Mouse (Mus musculus): Measurements from ENCODE around the gene Faap100.

Gene Faap100

DNA sequence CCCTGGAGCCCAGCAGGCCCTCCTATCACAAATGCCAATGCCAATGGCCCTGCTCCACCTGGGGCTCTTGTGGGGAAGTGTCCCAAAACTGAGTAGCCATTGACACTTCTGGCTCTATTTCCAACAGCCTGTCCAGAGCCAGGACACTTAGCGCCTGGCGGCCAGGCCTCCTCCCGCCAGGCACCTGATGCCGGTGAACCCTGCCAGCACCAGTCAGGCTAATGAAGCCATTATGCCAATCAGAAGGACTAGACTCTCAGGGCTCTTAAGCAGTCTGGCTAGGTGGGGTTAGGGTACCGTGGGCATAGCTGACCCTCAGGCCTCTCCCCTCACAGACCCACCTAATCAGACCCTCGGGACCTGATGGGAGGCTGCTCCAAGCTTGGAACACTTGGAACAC is 19.2 kb downstream of the Faap100 start:
- no peak for TF ChIP-seq GATA4 (IDR thresholded peaks at IDR 0.05; ENCODE audit: insufficient replicate concordance, low read length)

DNA sequence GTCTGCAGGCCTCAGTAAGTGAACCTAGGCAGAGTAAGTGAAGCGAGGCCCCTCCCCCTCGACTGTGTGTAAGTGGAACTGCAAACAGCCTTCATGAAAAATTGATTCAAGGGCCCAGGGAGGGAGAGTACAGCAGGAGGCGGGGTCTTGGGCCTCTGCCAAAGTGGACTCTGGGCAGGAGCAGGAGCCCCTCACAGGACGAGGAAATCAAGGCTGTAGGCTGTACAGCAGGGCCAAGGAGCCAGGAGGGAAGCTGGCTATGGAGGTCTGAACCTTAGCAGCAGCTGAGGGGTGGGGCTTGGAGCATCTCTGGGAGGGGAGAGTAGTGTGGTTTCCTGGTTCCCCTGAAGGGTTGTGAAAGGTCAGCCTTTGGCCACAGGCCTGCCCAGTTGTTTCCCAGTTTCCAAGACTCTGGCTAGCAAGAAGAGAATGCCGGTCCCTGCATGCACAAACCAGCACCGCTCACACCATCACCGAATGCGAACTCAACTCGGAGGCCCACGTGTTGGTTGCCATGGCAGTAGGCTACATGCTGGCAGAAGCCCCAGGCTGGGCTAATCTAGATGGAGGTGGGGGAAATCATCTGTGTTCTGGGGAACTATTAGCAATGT is 20.7 kb downstream of the Faap100 start:
- no peak for TF ChIP-seq GATA4 (IDR thresholded peaks at IDR 0.05; ENCODE audit: insufficient replicate concordance, low read length)

DNA sequence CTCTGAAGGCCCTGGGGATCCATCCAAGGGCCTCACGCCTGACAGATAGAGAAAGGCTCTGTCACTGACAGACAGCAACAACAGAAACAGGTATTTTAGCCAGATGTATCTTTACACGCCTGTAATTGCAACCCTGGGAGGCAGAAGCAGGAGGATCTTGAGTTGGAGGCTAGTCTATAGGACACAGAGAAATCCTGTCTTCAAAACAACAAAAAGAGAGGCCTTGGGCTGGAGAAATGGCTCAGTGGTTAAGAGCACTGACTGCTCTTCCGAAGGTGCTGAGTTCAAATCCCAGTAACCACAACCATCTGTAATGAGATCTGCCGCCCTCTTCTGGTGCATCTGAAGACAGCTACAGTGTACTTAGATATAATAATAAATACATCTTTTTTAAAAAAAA is 21.7 kb downstream of the Faap100 start:
- no peak for TF ChIP-seq GATA4 (IDR thresholded peaks at IDR 0.05; ENCODE audit: insufficient replicate concordance, low read length)

DNA sequence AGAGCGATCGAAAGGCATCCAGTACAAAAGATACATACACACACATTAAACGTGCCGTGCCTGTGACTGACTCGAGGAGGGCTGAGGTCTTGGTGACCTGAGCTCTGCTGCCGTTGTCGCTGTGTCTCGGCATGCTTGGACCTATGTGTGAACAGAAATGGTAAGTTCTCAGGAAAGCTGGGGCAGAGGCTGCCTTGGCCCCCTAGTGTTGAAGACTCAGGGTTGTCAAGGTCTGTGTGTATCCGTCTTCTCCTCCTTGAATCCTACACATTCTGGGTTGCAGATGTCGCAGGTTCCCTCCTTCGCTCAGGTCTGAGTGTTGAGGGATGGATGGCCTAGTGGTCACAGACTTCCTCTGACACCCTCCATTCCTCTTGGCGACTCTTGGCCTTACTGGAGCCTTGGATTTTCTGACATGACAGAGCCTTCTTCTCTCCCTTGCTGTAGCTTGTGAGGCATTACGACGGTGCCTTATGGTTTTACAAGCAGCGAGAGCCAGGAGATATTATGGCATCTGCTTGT is 22.2 kb downstream of the Faap100 start:
- TF ChIP-seq GATA4 (IDR thresholded peaks at IDR 0.05; ENCODE audit: insufficient replicate concordance, low read length): no peak

DNA sequence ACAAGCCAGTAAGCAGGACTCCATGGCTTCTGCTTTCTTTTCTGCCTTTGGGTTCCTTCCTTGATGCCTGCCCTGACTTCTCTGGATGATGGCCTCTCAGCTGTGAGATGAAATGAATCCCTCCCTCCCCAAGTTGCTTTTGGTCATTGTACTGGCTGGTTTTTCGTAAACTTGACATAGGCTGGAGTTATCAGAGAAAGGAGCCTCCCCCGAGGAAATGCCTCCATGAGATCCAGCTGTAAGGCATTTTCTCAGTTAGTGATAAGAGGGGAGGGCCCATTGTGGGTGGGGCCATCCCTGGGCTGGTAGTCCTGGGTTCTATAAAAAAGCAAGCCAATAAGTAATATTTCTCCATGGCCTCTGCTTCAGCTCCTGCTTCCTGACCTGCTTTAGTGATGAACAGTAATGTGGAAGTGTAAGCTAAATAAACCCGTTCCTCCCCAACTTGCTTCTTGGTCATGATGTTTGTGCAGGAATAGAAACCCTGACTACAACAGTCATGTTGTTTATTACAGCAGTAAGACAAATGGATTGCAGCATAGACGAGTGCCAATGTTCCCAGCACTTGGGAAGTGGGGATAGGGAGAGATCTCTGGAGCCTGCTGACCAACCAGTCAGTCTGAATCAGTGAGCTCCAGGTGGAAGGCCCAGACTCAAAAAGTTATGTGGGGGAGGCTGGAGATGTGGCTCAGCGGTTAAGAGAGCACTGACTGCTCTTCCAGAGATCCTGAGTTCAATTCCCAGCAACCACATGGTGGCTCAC is 23.1 kb downstream of the Faap100 start:
- no peak for TF ChIP-seq GATA4 (IDR thresholded peaks at IDR 0.05; ENCODE audit: insufficient replicate concordance, low read length)

DNA sequence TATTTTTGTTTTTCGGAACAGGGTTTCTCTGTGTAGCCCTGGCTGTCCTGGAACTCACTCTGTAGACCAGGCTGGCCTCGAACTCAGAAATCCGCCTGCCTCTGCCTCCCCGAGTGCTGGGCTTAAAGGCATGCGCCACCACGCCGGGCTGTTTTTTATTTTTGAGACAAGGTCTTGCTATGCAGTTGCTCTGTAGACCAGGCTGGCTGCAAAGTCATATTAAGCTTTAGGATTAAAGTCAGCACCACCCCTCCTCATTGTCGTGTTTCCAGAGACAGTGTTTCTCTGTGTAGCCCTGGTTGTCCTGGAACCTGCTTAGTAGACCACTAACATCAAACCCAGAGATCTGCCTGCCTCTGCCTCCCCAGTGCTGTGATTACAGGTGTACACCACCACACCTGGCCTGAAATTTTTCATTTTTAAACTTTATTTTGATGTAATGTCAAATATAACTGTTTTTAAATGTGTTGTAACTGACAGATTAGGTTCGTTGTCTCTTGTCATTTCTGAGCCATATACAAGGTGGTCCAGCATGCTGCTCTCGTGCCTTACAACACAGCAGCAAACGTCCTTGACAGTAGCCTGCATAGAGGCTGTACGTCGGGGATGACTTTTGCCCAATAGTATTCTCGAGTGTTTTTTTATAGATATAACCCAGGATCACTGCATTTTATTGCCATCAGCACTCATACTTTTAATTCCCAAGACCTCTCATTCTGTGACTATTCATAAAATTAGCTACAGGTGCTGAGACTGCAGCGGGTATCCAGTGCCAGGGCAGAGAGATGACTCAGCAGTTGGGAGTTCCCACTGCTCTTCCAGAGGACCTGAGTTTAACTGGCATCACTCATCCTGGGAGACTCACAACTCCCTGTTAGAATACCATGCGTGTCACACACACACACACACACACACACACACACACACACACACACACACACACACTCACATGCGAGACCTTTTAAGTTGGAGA is 24.0 kb downstream of the Faap100 start:
- TF ChIP-seq GATA4 (IDR thresholded peaks at IDR 0.05; ENCODE audit: insufficient replicate concordance, low read length): no peak

DNA sequence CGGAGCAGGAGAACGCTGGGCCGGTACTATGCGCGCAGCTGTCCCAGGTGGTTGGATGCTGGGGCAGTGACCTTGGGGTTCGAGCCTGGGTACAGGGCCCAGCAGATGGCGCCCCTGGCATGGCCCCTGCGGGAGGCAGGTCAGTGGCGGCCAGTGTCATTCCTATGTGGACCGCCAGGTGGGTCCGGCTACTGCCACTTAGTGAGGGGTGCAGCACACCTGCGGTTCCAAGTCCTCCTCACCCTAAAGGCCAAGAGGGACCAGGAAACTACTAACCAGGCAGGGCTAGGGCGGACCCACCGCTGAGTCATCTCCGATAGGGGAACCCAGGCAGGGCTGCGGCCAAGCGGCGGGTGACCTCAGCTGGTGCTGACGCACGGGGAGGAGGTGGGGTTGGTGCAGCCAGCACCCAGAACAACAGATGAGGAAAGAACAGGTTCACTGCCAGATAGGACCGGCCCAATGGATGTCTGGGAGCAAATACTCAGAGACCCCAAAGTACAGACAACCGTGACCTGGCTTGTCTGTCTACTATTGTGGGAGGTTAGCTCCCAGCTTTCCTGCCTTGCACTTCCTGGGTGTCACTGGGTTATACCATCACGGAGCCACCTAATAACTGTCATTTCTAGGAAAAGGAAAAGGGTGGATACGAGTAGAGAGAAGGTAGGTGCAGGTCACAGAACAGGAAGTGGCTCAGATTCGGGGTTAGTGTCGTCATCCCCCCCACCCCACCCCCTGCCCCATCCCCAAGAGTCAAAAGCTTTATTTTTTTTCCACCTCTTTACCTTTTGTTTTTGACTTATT is 24.9 kb downstream of the Faap100 start:
- TF ChIP-seq GATA4 (IDR thresholded peaks at IDR 0.05; ENCODE audit: insufficient replicate concordance, low read length): peak; percentile 65; the same call in 1 of the 2 replicates

DNA sequence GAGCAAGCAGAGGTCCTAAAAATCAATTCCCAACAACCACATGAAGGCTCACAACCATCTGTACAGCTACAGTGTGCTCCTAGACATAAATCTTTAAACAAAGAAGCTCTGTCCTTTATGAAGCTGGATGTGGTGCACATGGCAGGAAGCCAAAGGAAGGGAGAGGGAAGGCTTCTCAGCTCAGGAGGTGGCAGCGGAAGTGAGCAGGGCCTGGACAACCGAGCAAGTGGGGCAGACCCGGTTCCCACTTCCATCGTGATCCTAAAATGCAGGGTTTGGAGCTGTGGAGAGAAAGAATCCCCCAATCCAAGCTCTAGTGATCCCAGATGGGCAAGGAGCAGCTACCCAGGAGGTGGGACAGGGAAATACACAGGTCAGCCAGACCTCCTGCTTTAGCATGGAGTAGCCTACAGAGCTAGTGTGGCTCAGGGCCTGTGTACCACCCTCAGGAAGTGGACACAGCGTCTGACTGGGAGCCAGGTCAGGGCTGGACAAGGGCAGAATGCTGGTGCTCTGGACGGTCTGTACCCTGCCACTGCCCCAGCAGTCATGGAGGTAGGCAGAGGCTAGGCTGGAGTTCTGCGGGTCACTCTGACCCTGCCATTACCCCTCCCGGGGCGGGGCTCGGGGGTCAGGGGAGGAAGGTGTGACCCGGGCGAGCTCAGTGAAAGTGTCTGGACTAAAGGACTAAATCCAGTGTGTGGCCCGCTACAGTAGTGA is 25.8 kb downstream of the Faap100 start:
- no peak for TF ChIP-seq GATA4 (IDR thresholded peaks at IDR 0.05; ENCODE audit: insufficient replicate concordance, low read length)

DNA sequence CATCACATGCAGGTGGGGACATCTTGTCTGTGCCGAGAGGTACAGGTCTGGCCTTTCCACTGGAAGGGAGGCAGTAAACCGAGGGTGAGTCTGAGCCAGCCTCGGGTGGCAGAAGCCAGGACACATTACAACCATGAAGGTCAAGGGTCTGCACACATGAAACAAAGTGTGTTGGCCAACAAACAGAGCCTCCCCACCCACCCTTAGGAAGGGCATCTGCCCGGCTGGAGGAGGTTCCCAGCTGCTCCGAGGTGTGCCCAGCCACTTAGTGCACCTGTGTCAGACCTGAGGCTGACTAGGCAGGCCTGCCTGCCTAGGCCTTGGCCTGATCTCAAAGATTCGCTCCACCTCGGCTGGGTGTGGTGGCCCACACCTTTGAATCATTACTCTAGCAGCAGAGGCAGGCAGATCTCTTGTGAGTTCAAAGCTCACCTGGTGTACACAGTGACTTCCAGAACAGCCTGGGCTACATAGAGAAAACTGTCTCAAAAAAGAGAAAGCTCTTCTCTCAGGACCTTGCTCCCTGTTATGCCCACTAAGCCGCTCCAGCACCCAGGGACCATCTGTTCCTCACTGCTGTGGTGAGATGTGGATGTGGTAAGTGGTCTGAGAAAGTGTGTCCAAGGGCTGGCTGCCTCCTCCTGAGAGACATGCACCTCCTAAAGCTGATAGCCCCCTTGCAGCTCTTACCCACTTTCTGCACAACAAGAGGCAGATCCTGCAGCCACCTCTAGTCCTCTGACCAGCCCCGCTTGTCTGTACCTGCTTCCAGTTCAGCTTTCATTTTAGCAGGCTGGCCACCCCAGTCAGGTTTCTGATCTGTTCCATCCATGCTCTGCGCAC is 27.1 kb downstream of the Faap100 start:
- no peak for TF ChIP-seq GATA4 (IDR thresholded peaks at IDR 0.05; ENCODE audit: insufficient replicate concordance, low read length)

DNA sequence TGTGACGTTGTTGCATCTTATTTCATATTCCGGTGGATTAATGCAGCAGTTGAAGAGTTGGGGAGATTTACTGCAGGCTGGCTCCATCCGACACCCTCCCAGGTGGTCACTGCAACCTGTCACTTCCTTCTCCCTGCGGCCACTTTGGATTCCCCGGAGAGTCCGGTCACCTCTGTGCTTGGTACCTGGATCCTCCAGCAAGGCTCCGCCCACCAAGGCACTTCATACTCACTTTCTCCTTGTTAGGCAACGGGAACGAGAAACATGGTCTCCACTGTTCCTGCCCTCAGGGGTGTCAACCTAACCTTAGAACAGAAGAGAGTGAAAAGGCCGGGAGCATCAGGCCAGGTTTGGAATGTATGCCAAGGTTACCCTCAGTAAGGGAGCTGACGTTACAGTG is 27.9 kb downstream of the Faap100 start:
- no peak for TF ChIP-seq GATA4 (IDR thresholded peaks at IDR 0.05; ENCODE audit: insufficient replicate concordance, low read length)

DNA sequence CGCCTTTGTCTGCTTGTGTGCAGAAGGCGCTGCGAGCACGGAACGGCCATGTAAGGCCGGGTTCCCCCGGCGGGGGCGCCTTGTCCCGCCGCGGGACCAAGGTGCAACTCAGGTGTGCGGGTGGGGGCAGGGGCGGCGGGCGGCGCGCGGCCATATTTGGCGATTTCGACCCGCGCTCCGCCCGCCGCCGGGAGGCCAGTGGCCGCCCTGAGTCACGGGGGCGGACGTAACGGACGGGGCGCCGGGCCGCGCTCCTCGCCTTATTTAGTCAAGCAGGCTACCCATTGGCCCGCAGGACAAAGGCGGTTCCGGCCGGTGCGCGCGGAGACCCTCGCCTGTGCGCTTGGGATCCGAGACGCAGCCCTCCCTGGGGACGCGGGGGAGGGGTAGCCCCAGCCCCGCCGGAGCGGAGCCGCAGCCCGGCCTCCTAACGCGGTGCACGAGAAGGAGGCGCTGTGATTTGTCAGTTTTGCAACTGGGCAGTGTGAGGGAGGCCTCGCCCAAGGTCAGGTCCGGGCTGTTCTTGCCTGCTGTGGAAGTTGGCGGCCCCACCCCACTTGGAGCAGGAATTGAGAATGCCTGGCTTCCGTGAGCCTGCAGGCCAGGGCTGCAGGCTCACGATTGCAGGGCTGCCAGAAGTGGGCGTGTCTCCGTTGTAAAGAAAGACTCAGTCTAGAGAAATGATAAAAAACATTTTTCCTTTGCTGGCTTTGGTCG is 28.4 kb downstream of the Faap100 start:
- TF ChIP-seq GATA4 (IDR thresholded peaks at IDR 0.05; ENCODE audit: insufficient replicate concordance, low read length): peak; percentile 50; the same call in 1 of the 2 replicates

DNA sequence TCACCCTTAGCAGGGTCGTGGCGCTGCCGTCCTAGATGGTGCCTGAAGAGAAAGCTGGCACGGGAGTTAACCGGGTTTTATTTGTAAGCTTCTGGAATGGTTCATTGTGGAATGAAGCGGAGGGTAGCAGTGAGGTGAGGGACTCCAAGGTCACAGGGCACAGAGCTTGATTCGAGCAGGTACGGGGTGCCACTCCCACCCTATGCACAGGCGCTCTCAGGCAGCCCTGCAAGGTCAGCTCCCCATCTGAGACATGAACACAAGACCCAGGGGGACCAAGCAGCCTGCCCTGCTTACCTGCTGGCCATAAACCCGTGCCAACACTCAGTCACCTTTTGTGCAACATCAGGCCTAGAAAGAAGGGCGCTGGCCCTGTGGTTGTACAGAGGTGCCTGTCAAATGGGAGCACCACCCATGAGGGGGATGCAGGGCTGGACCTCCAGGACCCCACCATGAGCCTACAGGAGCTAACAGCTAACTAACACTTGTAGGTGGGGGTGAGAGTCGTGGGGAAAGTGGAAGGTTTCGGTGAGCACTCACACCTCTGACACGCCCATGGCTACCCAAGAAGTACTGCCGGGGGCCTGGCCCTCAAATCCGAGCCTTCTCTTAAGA is 29.1 kb downstream of the Faap100 start:
- no peak for TF ChIP-seq GATA4 (IDR thresholded peaks at IDR 0.05; ENCODE audit: insufficient replicate concordance, low read length)

Measured in liver, adult (tissue).